Mouse (Mus musculus): ENCODE results near the gene Map7d3. TPM values are rescaled to one million over a fixed set of nuclear protein-coding genes. Genes with fewer than 3 reads are reported as not detected.

The Map7d3 gene
- 2.4 and 2.6 TPM in 2 replicates for polyA plus RNA-seq (2014; fragmentation: Nextera tagmentation; extraction: Ambion mirVana)

GRCm38 (mm10) chrX:56821765-56822603, at the start of gene Map7d3:
Map7d3 (minus strand) TSS chrX:56822326.
- WGBS: 11% methylated on average over 35 of the region's 35 CpGs
- peak within 1 kb of the TSS; percentile 45 for H3K4me3 ChIP-seq (ENCODE audit: low read depth, low read length)
- DNase-seq: peak; percentile 43
- peak within 1 kb of the TSS; percentile 41; the same call in 1 of the 2 replicates for H3K9ac ChIP-seq
- H3K9me3 ChIP-seq (ENCODE audit: low read depth, low read length): no peaks in the 10 kb centered on the region
- ATAC-seq (ENCODE audit: insufficient read depth): peak; percentile 81
- no peaks in the 10 kb centered on the region for H3K4me1 ChIP-seq (ENCODE audit: insufficient read depth)
- no peaks in the 10 kb centered on the region for H3K27me3 ChIP-seq (ENCODE audit: insufficient read depth, low read length)
- H3K27ac ChIP-seq (ENCODE audit: low read depth): no peak within 1 kb of the TSS
- H3K36me3 ChIP-seq (ENCODE audit: insufficient read depth): no peaks in the 10 kb centered on the region
- no peak for TF ChIP-seq CTCF (IDR thresholded peaks at IDR 0.05; ENCODE audit: low read depth)
- peak within 1 kb of the TSS; percentile 66 for H3K4me2 ChIP-seq

- TF ChIP-seq CTCF (IDR thresholded peaks at IDR 0.05; ENCODE audit: low read depth): no peak
- no peaks in the 10 kb centered on the region for H3K9me3 ChIP-seq (ENCODE audit: low read depth, low read length)
- ATAC-seq (ENCODE audit: insufficient read depth): no peak
- no peaks in the 10 kb centered on the region for H3K4me1 ChIP-seq (ENCODE audit: insufficient read depth)
- H3K27me3 ChIP-seq (ENCODE audit: insufficient read depth, low read length): no peaks in the 10 kb centered on the region
- 85% methylated on average over 2 of the region's 2 CpGs for WGBS
- no peak within 1 kb of the TSS for H3K4me2 ChIP-seq
- no peaks in the 10 kb centered on the region for H3K36me3 ChIP-seq (ENCODE audit: insufficient read depth)
- DNase-seq: no peak
- H3K4me3 ChIP-seq (ENCODE audit: low read depth, low read length): no peak within 1 kb of the TSS
- H3K9ac ChIP-seq: no peak within 1 kb of the TSS
- no peak within 1 kb of the TSS for H3K27ac ChIP-seq (ENCODE audit: low read depth)
Measured at GRCm38 (mm10) chrX:56869863-56870262, 47.7 kb upstream of the Map7d3 start, which contains the start of gene Adgrg4. Adgrg4 (plus strand) TSS chrX:56870163.

GRCm38 (mm10) chrX:56841255-56841654, 19.1 kb upstream of the Map7d3 start:
- Histone ChIP-seq H3K9me3 (ENCODE audit: low read depth, low read length) (no peaks in the 10 kb centered on the region), H3K4me2 (no peak overlapping the region), H3K27me3 (ENCODE audit: insufficient read depth, low read length) (no peaks in the 10 kb centered on the region), H3K9ac (no peak overlapping the region), H3K36me3 (ENCODE audit: insufficient read depth) (no peaks in the 10 kb centered on the region), H3K4me3 (ENCODE audit: low read depth, low read length) (no peak overlapping the region), H3K4me1 (ENCODE audit: insufficient read depth) (no peaks in the 10 kb centered on the region), H3K27ac (ENCODE audit: low read depth) (no peak overlapping the region)
- ATAC-seq (ENCODE audit: insufficient read depth) (no peak), DNase-seq (peak; percentile 8)
- 59% methylated on average over 5 of the region's 5 CpGs for WGBS
- TF ChIP-seq CTCF (IDR thresholded peaks at IDR 0.05; ENCODE audit: low read depth): no peak

- DNase-seq: peak; percentile 71
- no peak overlapping the region for H3K9ac ChIP-seq
- H3K27ac ChIP-seq (ENCODE audit: low read depth): no peak overlapping the region
- ATAC-seq (ENCODE audit: insufficient read depth): no peak
- no peaks in the 10 kb centered on the region for H3K36me3 ChIP-seq (ENCODE audit: insufficient read depth)
- no peak overlapping the region for H3K4me2 ChIP-seq
- H3K4me1 ChIP-seq (ENCODE audit: insufficient read depth): no peaks in the 10 kb centered on the region
- TF ChIP-seq CTCF (IDR thresholded peaks at IDR 0.05; ENCODE audit: low read depth): peak; percentile 72
- no peaks in the 10 kb centered on the region for H3K27me3 ChIP-seq (ENCODE audit: insufficient read depth, low read length)
- no peaks in the 10 kb centered on the region for H3K9me3 ChIP-seq (ENCODE audit: low read depth, low read length)
- H3K4me3 ChIP-seq (ENCODE audit: low read depth, low read length): no peak overlapping the region
Measured at GRCm38 (mm10) chrX:56839369-56839768, 17.2 kb upstream of the Map7d3 start.

- 76% methylated on average over 6 of the region's 6 CpGs for WGBS
- no peak for TF ChIP-seq CTCF (IDR thresholded peaks at IDR 0.05; ENCODE audit: low read depth)
- no peaks in the 10 kb centered on the region for H3K9me3 ChIP-seq (ENCODE audit: low read depth, low read length)
- no peaks in the 10 kb centered on the region for H3K27me3 ChIP-seq (ENCODE audit: insufficient read depth, low read length)
- H3K36me3 ChIP-seq (ENCODE audit: insufficient read depth): no peaks in the 10 kb centered on the region
- H3K9ac ChIP-seq: no peak overlapping the region
- H3K4me3 ChIP-seq (ENCODE audit: low read depth, low read length): no peak overlapping the region
- ATAC-seq (ENCODE audit: insufficient read depth) (no peak), DNase-seq (no peak)
- no peaks in the 10 kb centered on the region for H3K4me1 ChIP-seq (ENCODE audit: insufficient read depth)
- H3K27ac ChIP-seq (ENCODE audit: low read depth): no peak overlapping the region
- no peak overlapping the region for H3K4me2 ChIP-seq
Measured at GRCm38 (mm10) chrX:56835842-56836241, 13.7 kb upstream of the Map7d3 start.

- no peak overlapping the region for H3K9ac ChIP-seq
- ATAC-seq (ENCODE audit: insufficient read depth) (no peak), DNase-seq (no peak)
- H3K9me3 ChIP-seq (ENCODE audit: low read depth, low read length): no peaks in the 10 kb centered on the region
- no peak overlapping the region for H3K27ac ChIP-seq (ENCODE audit: low read depth)
- no peaks in the 10 kb centered on the region for H3K27me3 ChIP-seq (ENCODE audit: insufficient read depth, low read length)
- H3K4me3 ChIP-seq (ENCODE audit: low read depth, low read length): no peak overlapping the region
- H3K36me3 ChIP-seq (ENCODE audit: insufficient read depth): no peaks in the 10 kb centered on the region
- WGBS: 62% methylated on average over 6 of the region's 6 CpGs
- H3K4me2 ChIP-seq: no peak overlapping the region
- no peak for TF ChIP-seq CTCF (IDR thresholded peaks at IDR 0.05; ENCODE audit: low read depth)
- H3K4me1 ChIP-seq (ENCODE audit: insufficient read depth): no peaks in the 10 kb centered on the region
Measured at GRCm38 (mm10) chrX:56827492-56827891, 5.4 kb upstream of the Map7d3 start.

- Histone ChIP-seq H3K9ac (no peak overlapping the region), H3K27ac (ENCODE audit: low read depth) (no peak overlapping the region), H3K36me3 (ENCODE audit: insufficient read depth) (peaks cover 20% of the 10 kb centered on the region; the same call in 1 of the 2 replicates), H3K27me3 (ENCODE audit: insufficient read depth, low read length) (no peaks in the 10 kb centered on the region), H3K4me2 (no peak overlapping the region), H3K4me3 (ENCODE audit: low read depth, low read length) (no peak overlapping the region), H3K9me3 (ENCODE audit: low read depth, low read length) (no peaks in the 10 kb centered on the region), H3K4me1 (ENCODE audit: insufficient read depth) (no peaks in the 10 kb centered on the region)
- peak; percentile 66 for TF ChIP-seq CTCF (IDR thresholded peaks at IDR 0.05; ENCODE audit: low read depth)
- WGBS: 43% methylated on average over 15 of the region's 15 CpGs
- DNase-seq (peak; percentile 79), ATAC-seq (ENCODE audit: insufficient read depth) (peak; percentile 60)
Measured at GRCm38 (mm10) chrX:56791268-56791667, 30.9 kb downstream of the Map7d3 start.

Data from lung, embryonic 14.5 days (tissue).